Mouse (Mus musculus): ENCODE data around the gene Erp29. TPM values are rescaled to one million over a fixed set of nuclear protein-coding genes. Genes with fewer than 3 reads are reported as not detected.
"Not testable (repeated sequence)": the region's sequence is repeated elsewhere in the genome, so short reads cannot be mapped to it uniquely, and the experiment has no call there.

Gene Erp29
- polyA plus RNA-seq (2012; ENCODE audit: insufficient read depth, insufficient read length, low replicate concordance, missing spikeins) = 277 TPM in 1 of 2 replicates, not detected in the other

GRCm38 (mm10) chr5:121452026-121452869 is at the start of gene Erp29:
Gene Erp29, minus strand, starts transcription at chr5:121452506.
- H3K4me1 ChIP-seq (ENCODE audit: control insufficient read depth, insufficient read depth, low read length) = peaks cover 11% of the 10 kb centered on the region
- H3K27ac ChIP-seq (ENCODE audit: insufficient read depth, low read depth, low read length) = peak within 1 kb of the TSS; percentile 92
- under 1% methylated on average over 96 of the region's 97 CpGs for WGBS
- peak; percentile 95 for TF ChIP-seq POLR2A (IDR thresholded peaks at IDR 0.05; ENCODE audit: insufficient read depth, low read depth, low read length)
- TF ChIP-seq CTCF (IDR thresholded peaks at IDR 0.05; ENCODE audit: insufficient read depth, low read depth, low read length) = peak; percentile 18; the same call in 1 of the 2 replicates
- H3K4me3 ChIP-seq (ENCODE audit: insufficient read depth, low read depth, low read length) = peak within 1 kb of the TSS; percentile 67

DNA sequence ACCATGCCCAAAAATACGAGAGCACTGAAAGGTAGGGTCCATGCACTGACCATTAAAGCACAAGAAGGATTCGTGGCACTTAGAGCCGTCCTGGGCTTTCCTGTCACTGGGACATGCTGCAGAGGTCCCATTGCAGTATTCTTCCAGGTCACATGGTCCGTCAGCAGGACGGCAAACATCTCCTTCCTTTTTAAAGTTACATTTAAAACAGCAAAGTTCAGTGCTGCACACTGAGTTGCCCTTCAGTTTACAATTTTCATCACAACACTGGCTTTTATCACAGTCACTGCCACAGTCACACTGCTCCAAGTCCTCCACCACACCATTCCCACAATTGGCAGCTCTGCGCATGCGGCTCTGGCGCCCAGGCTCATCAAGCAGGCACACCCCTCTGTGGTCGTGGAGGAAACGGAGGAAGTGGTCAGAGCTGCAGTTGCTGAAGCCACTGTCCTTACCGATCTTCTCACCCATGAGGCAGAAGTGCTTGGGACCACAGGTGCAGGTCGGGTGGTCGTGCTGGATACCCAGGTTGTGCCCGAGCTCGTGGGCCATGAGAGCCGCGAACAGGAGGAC is 49.2 kb upstream of the Erp29 start:
- H3K27ac ChIP-seq (ENCODE audit: insufficient read depth, low read depth, low read length); H3K4me3 ChIP-seq (ENCODE audit: insufficient read depth, low read depth, low read length); H3K4me1 ChIP-seq (ENCODE audit: control insufficient read depth, insufficient read depth, low read length): not testable (repeated sequence)
- 84% methylated on average over 11 of the region's 17 CpGs for WGBS

DNA sequence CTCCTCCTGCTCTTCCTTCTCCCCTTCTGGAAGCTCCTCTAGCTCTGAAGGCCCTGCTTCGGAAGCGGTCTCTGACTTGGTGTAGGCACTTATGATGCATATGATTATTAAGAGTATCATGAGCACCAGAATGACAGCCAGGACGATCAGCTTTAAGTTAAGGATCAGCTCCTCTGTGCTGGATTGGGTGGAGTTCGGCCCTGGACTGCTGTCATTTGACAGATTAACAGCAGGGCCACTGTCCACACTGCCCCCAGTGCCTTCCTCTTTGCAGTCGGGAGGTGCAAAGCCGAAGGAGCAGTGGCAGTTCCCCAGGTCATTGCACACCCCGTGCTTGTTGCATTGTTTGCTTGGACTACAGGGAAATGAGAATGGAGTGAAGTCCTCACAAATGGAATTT is 48.4 kb upstream of the Erp29 start:
- Histone ChIP-seq H3K27ac (ENCODE audit: insufficient read depth, low read depth, low read length) (no peak overlapping the region), H3K4me3 (ENCODE audit: insufficient read depth, low read depth, low read length) (no peak overlapping the region), H3K4me1 (ENCODE audit: control insufficient read depth, insufficient read depth, low read length) (no peaks in the 10 kb centered on the region)
- WGBS = 75% methylated on average over 7 of the region's 7 CpGs
- no peak for TF ChIP-seq POLR2A (IDR thresholded peaks at IDR 0.05; ENCODE audit: insufficient read depth, low read depth, low read length)
- TF ChIP-seq CTCF (IDR thresholded peaks at IDR 0.05; ENCODE audit: insufficient read depth, low read depth, low read length) = no peak

DNA sequence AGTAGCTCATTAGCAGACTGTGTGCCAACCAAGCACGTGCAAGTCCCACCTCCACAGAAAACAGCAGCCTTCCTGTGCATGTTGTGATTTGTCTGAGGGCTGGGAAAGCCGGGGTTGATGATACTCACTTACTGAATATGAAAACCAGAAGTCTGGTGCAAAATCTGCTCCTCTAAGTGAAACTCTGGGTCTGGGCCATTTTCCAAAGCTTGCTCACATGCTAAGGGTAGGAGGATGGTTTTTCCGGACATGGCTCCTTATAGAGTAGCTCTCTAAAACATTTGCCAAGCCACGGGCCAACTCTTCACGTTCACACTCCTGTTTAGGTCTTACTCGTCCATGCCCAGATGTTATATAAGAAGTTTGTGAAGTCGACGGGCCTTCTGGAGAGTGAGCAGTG is 41.0 kb upstream of the Erp29 start:
- no peak overlapping the region for H3K27ac ChIP-seq (ENCODE audit: insufficient read depth, low read depth, low read length)
- no peak overlapping the region for H3K4me3 ChIP-seq (ENCODE audit: insufficient read depth, low read depth, low read length)
- TF ChIP-seq POLR2A (IDR thresholded peaks at IDR 0.05; ENCODE audit: insufficient read depth, low read depth, low read length) = no peak
- TF ChIP-seq CTCF (IDR thresholded peaks at IDR 0.05; ENCODE audit: insufficient read depth, low read depth, low read length) = no peak
- WGBS = 73% methylated on average over 8 of the region's 8 CpGs
- H3K4me1 ChIP-seq (ENCODE audit: control insufficient read depth, insufficient read depth, low read length) = no peaks in the 10 kb centered on the region

- TF ChIP-seq CTCF (IDR thresholded peaks at IDR 0.05; ENCODE audit: insufficient read depth, low read depth, low read length) = no peak
- no peak for TF ChIP-seq POLR2A (IDR thresholded peaks at IDR 0.05; ENCODE audit: insufficient read depth, low read depth, low read length)
- H3K4me3 ChIP-seq (ENCODE audit: insufficient read depth, low read depth, low read length) = no peak overlapping the region
- no peak overlapping the region for H3K27ac ChIP-seq (ENCODE audit: insufficient read depth, low read depth, low read length)
- 79% methylated on average over 5 of the region's 5 CpGs for WGBS
- H3K4me1 ChIP-seq (ENCODE audit: control insufficient read depth, insufficient read depth, low read length) = no peaks in the 10 kb centered on the region
Measured at GRCm38 (mm10) chr5:121484801-121485200, 32.5 kb upstream of the Erp29 start.

GRCm38 (mm10) chr5:121477680-121478079 is 25.4 kb upstream of the Erp29 start:
- TF ChIP-seq POLR2A (IDR thresholded peaks at IDR 0.05; ENCODE audit: insufficient read depth, low read depth, low read length) (no peak), CTCF (IDR thresholded peaks at IDR 0.05; ENCODE audit: insufficient read depth, low read depth, low read length) (no peak)
- 27% methylated on average over 3 of the region's 3 CpGs for WGBS
- no peak overlapping the region for H3K4me3 ChIP-seq (ENCODE audit: insufficient read depth, low read depth, low read length)
- H3K27ac ChIP-seq (ENCODE audit: insufficient read depth, low read depth, low read length) = no peak overlapping the region
- H3K4me1 ChIP-seq (ENCODE audit: control insufficient read depth, insufficient read depth, low read length) = no peaks in the 10 kb centered on the region

- WGBS = 83% methylated on average over 1 of the region's 1 CpGs
Measured at GRCm38 (mm10) chr5:121476040-121476439, 23.7 kb upstream of the Erp29 start.

DNA sequence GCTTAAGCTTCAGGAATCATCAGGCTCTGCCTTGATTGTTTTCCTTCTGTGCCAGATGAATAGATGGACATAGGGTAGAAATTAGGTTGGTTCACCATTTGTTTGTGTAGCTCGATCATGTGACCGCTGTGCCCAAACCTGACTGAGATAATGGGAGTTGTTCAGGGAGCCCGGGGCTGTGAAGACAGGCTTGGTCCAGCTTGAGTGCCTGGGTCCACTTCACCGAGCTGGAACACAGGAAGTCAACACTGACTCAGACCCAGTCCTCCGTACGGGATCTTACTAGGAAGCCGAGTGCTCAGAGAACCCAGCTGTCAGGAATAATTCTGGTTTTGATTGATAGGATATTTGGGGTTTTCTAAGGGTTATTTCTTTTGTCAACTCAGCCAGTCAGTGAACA is 22.3 kb upstream of the Erp29 start:
- no peak for TF ChIP-seq POLR2A (IDR thresholded peaks at IDR 0.05; ENCODE audit: insufficient read depth, low read depth, low read length)
- no peak for TF ChIP-seq CTCF (IDR thresholded peaks at IDR 0.05; ENCODE audit: insufficient read depth, low read depth, low read length)
- Histone ChIP-seq H3K27ac (ENCODE audit: insufficient read depth, low read depth, low read length) (no peak overlapping the region), H3K4me1 (ENCODE audit: control insufficient read depth, insufficient read depth, low read length) (no peaks in the 10 kb centered on the region), H3K4me3 (ENCODE audit: insufficient read depth, low read depth, low read length) (no peak overlapping the region)
- 71% methylated on average over 7 of the region's 7 CpGs for WGBS

More at GRCm38 (mm10) chr5:121476040-121476439, 23.7 kb upstream of the Erp29 start:
- H3K4me3 ChIP-seq (ENCODE audit: insufficient read depth, low read depth, low read length) = no peak overlapping the region
- H3K4me1 ChIP-seq (ENCODE audit: control insufficient read depth, insufficient read depth, low read length) = no peaks in the 10 kb centered on the region
- TF ChIP-seq CTCF (IDR thresholded peaks at IDR 0.05; ENCODE audit: insufficient read depth, low read depth, low read length) (no peak), POLR2A (IDR thresholded peaks at IDR 0.05; ENCODE audit: insufficient read depth, low read depth, low read length) (no peak)
- H3K27ac ChIP-seq (ENCODE audit: insufficient read depth, low read depth, low read length) = no peak overlapping the region

GRCm38 (mm10) chr5:121472411-121472810 is 20.1 kb upstream of the Erp29 start:
- H3K27ac ChIP-seq (ENCODE audit: insufficient read depth, low read depth, low read length) = no peak overlapping the region

More at GRCm38 (mm10) chr5:121472411-121472810, 20.1 kb upstream of the Erp29 start:
- WGBS = 98% methylated on average over 2 of the region's 2 CpGs
- H3K4me1 ChIP-seq (ENCODE audit: control insufficient read depth, insufficient read depth, low read length) = no peaks in the 10 kb centered on the region
- TF ChIP-seq CTCF (IDR thresholded peaks at IDR 0.05; ENCODE audit: insufficient read depth, low read depth, low read length) = no peak
- no peak for TF ChIP-seq POLR2A (IDR thresholded peaks at IDR 0.05; ENCODE audit: insufficient read depth, low read depth, low read length)
- H3K4me3 ChIP-seq (ENCODE audit: insufficient read depth, low read depth, low read length) = no peak overlapping the region

Data from olfactory bulb, adult 2 months (tissue).